Comparison of ENCODE assay signal across 8 mouse cellular contexts in genomic region chr16:22123658-22124057, GRCm38 (mm10). TPM values are rescaled to one million over a fixed set of nuclear protein-coding genes. Genes with fewer than 3 reads are reported as not detected.
DNase-seq lines count a peak whose midpoint lies in the region; ATAC-seq and TF ChIP-seq lines count a peak whose summit lies in the region.

No protein-coding gene starts in this region.

- no peaks in the 10 kb centered on the region for H3K36me3 ChIP-seq in liver, embryonic 14.5 days (replicated peaks; ENCODE audit: control insufficient read depth, insufficient read depth, low read depth)

- H3K27ac ChIP-seq in liver, embryonic 14.5 days = no peak overlapping the region

- no peak for ATAC-seq in liver, embryonic 14.5 days (ENCODE audit: insufficient read depth)
- ATAC-seq in granulocyte monocyte progenitor cell, adult 5-6 weeks (replicated peaks; ENCODE audit: poor library complexity, severe bottlenecking) = no peak

- H3K4me2 ChIP-seq in liver, embryonic 14.5 days (ENCODE audit: low read depth) = no peak overlapping the region

- 23% methylated on average over 5 of the region's 5 CpGs for WGBS in liver, embryonic 14.5 days (ENCODE audit: insufficient replicate concordance)

- peak; percentile 80 for TF ChIP-seq CTCF in liver, embryonic 14.5 days (IDR thresholded peaks at IDR 0.05; ENCODE audit: low read depth)

- no peak overlapping the region for H3K4me3 ChIP-seq in liver, embryonic 14.5 days (ENCODE audit: insufficient read depth in 1 of 2, low read depth in 2 of 2, low read length in 2 of 2)

- 0 out of 4 replicates have a peak, but pooled peaks cover 0 to 1% of the 10 kb centered on the region in 2 experiments for H3K4me1 ChIP-seq in liver, embryonic 14.5 days (replicated peaks; ENCODE audit: control insufficient read depth in 2 of 2, insufficient read depth in 2 of 2, low read length in 1 of 2)

- H3K9ac ChIP-seq in liver, embryonic 14.5 days (replicated peaks) = no peak overlapping the region

- DNase-seq in ovary, postnatal 14 days (ENCODE audit: low spot score) = peak; percentile 33
- DNase-seq in ovary, adult 18-20 months (ENCODE audit: low spot score) = no peak
- peak; percentile 46 for DNase-seq in adipocyte (ENCODE audit: low spot score)
- DNase-seq in embryo, embryonic 10.5 days (ENCODE audit: low spot score) = peak; percentile 67
- DNase-seq in kidney, adult 9 months = peak; percentile 68
- DNase-seq in liver, embryonic 14.5 days (ENCODE audit: low read depth in 3 of 3, low spot score in 3 of 3) = peak in 1 of 3 experiments; percentile 7
- DNase-seq in right cerebral cortex, postnatal 14 days = peak; percentile 57

- no peak for TF ChIP-seq EP300 in liver, embryonic 14.5 days (IDR thresholded peaks at IDR 0.05; ENCODE audit: low read depth)

- no peaks in the 10 kb centered on the region; the same call in 1 of the 2 replicates for H3K27me3 ChIP-seq in liver, embryonic 14.5 days (ENCODE audit: control insufficient read depth, insufficient read depth, low read length)

- H3K9me3 ChIP-seq in liver, embryonic 14.5 days (ENCODE audit: control insufficient read depth, low read length) = no peaks in the 10 kb centered on the region

RNA-seq across cellular contexts. Expression of gene Igf2bp2, which starts 39.4 kb away (rescaled TPM):
- polyA plus RNA-seq in liver, embryonic 14.5 days (2012; rRNA removed) = 3.4 and 3.7 TPM in 2 replicates
- 7.3 and 7.6 TPM in 2 replicates for polyA plus RNA-seq in liver, embryonic 14.5 days (2014; fragmentation: Nextera tagmentation; extraction: Ambion mirVana)
- total RNA-seq in granulocyte monocyte progenitor cell, adult 5-6 weeks (2014; fragmentation: Nextera tagmentation) = 2.4 and 3.2 TPM in 2 replicates
- total RNA-seq in granulocyte monocyte progenitor cell, adult 5-6 weeks (2017) = 1.6 and 3.2 TPM in 2 replicates
